Mouse (Mus musculus): ENCODE results near the gene Atp6ap1. TPM values are rescaled to one million over a fixed set of nuclear protein-coding genes. Genes with fewer than 3 reads are reported as not detected.

Gene Atp6ap1
- polyA plus RNA-seq (2015; fragmentation: Nextera tagmentation; extraction: Ambion mirVana) = 218 and 223 TPM in 2 replicates

- Histone ChIP-seq H3K27ac (peak within 1 kb of the TSS; percentile 83), H3K9me3 (no peaks in the 10 kb centered on the region), H3K4me1 (replicated peaks) (peaks cover 12% of the 10 kb centered on the region; the same call in 1 of the 2 replicates), H3K27me3 (no peaks in the 10 kb centered on the region), H3K9ac (peak within 1 kb of the TSS; percentile 87), H3K4me3 (peak within 1 kb of the TSS; percentile 67), H3K4me2 (peak within 1 kb of the TSS; percentile 68), H3K36me3 (peaks cover 23% of the 10 kb centered on the region)
- ATAC-seq (ENCODE audit: low FRiP score) = peak; percentile 99
- 18% methylated on average over 37 of the region's 37 CpGs for WGBS
Observed at GRCm38 (mm10) chrX:74296538-74297448, at the start of gene Atp6ap1. TSS of gene Atp6ap1 (plus strand) at chrX:74297097.

DNA sequence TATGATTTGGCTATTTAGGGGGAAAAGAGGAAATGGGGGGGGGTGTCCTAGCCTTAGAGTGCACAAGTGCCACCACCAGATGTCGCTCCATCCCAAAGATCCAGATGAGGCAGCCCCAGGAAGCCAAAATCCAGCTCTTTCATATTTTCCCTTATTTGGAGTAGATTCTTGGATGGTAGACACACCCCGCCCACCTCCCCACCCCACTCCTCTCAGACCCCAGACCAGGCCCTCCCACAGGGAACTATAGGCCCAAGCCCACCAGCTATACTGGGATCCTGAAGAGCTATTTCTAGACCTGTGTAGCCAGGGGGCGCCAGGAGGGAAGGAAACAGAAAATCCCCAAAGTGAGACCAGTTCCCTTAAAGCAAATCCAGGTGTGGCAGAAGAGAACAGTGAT is 48.2 kb upstream of the Atp6ap1 start:
- WGBS = 24% methylated on average over 3 of the region's 3 CpGs
- no peak overlapping the region for H3K9ac ChIP-seq
- no peaks in the 10 kb centered on the region for H3K9me3 ChIP-seq
- ATAC-seq (ENCODE audit: low FRiP score) = no peak
- H3K27me3 ChIP-seq = no peaks in the 10 kb centered on the region
- no peak overlapping the region for H3K27ac ChIP-seq
- H3K4me2 ChIP-seq = no peak overlapping the region
- H3K36me3 ChIP-seq = no peaks in the 10 kb centered on the region
- peaks cover 13% of the 10 kb centered on the region for H3K4me1 ChIP-seq (replicated peaks)
- H3K4me3 ChIP-seq = no peak overlapping the region

DNA sequence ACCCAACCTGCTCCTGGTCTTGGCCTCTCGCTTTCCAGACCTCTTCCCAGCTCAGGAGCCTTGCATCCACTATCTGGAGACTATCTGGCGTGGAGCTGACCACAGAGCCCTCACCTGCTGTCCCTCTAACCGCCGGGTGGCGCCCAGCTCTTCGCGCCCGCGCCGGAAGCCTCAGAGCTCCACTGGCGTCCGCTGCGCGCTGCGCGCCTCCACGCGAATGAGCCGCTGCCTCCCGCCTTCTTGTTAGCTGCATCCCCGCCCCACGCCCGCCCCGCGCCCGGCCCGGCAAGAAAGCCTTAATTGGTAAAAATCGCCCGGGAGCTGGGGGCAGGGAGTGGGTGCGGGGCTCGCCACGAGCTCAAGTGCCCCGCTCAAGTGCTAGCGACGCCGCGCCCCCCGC is 47.3 kb upstream of the Atp6ap1 start, which contains the start of gene Flna:
TSS of gene Flna (minus strand) at position 206 of the 400 bp plus-strand sequence.
- H3K4me2 ChIP-seq = peak within 1 kb of the TSS; percentile 60
- H3K9me3 ChIP-seq = no peaks in the 10 kb centered on the region
- ATAC-seq (ENCODE audit: low FRiP score) = no peak
- WGBS = 25% methylated on average over 38 of the region's 38 CpGs
- no peaks in the 10 kb centered on the region for H3K36me3 ChIP-seq
- H3K27me3 ChIP-seq = no peaks in the 10 kb centered on the region
- peak within 1 kb of the TSS; percentile 68 for H3K9ac ChIP-seq
- peak within 1 kb of the TSS; percentile 43 for H3K4me3 ChIP-seq
- H3K27ac ChIP-seq = peak within 1 kb of the TSS; percentile 67
- peaks cover 7% of the 10 kb centered on the region; the same call in 1 of the 2 replicates for H3K4me1 ChIP-seq (replicated peaks)

DNA sequence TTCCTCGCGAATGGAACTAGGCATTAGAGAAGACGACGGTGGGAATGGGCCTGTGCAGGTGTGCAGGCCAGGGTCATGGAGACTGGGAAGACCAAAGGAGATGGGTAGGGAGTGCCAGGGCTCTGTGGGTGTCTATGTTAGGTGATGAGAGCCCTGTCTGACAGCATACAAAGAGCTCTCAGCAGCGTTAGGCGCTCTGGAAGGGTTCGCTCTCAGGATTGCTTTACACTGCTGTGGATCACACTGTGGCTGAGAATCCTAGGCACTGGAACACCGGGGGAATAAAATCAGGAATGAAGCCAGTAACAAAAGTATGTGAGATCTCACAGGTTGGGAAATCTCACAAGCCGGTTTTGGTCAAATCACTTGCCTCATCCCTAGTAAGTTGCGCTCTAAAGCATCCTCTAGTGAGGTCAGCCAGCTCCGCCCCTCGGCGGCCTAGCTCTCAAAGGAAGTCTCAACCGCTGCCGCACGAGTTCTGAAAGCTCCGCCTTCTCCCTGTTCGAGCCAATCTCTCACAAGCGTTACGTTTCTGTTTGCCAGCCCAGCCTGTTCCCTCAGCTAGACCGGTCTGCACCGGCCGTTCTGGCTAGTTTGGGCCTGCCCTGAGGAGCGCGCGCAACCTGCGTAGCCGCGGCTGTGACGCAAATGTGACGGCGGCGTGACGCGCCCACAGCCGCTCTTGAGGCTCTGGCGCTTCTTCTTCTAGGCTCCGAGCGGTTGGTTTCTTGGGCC is 42.6 kb upstream of the Atp6ap1 start, which contains the start of gene Emd:
TSS of gene Emd (plus strand) at position 535 of the 735 bp plus-strand sequence.
- H3K4me2 ChIP-seq = peak within 1 kb of the TSS; percentile 69
- peaks cover 19% of the 10 kb centered on the region for H3K36me3 ChIP-seq
- H3K27ac ChIP-seq = peak within 1 kb of the TSS; percentile 88
- WGBS = 22% methylated on average over 39 of the region's 39 CpGs
- peak within 1 kb of the TSS; percentile 54 for H3K4me3 ChIP-seq
- no peaks in the 10 kb centered on the region for H3K27me3 ChIP-seq
- H3K4me1 ChIP-seq (replicated peaks) = peaks cover 8% of the 10 kb centered on the region
- peak within 1 kb of the TSS; percentile 78 for H3K9ac ChIP-seq
- no peaks in the 10 kb centered on the region for H3K9me3 ChIP-seq
- peak; percentile 98 for ATAC-seq (ENCODE audit: low FRiP score)

GRCm38 (mm10) chrX:74254888-74255565 is 41.9 kb upstream of the Atp6ap1 start:
- H3K4me2 ChIP-seq = peak overlapping the region; percentile 69
- no peaks in the 10 kb centered on the region for H3K9me3 ChIP-seq
- WGBS = 19% methylated on average over 29 of the region's 31 CpGs
- H3K27me3 ChIP-seq = no peaks in the 10 kb centered on the region
- H3K4me1 ChIP-seq (replicated peaks) = peaks cover 6% of the 10 kb centered on the region
- H3K9ac ChIP-seq = peak overlapping the region; percentile 78
- H3K36me3 ChIP-seq = peaks cover 19% of the 10 kb centered on the region
- peak overlapping the region; percentile 54 for H3K4me3 ChIP-seq
- ATAC-seq (ENCODE audit: low FRiP score) = no peak; the same call in 1 of the 2 replicates
- H3K27ac ChIP-seq = peak overlapping the region; percentile 88

GRCm38 (mm10) chrX:74257746-74258145 is 39.2 kb upstream of the Atp6ap1 start:
- Histone ChIP-seq H3K27me3 (no peaks in the 10 kb centered on the region), H3K4me2 (no peak overlapping the region), H3K27ac (no peak overlapping the region), H3K9me3 (no peaks in the 10 kb centered on the region), H3K4me1 (replicated peaks) (peaks cover 6% of the 10 kb centered on the region), H3K36me3 (peaks cover 19% of the 10 kb centered on the region), H3K9ac (no peak overlapping the region), H3K4me3 (no peak overlapping the region)
- 94% methylated on average over 3 of the region's 3 CpGs for WGBS
- no peak for ATAC-seq (ENCODE audit: low FRiP score)

GRCm38 (mm10) chrX:74269736-74270061 is 27.2 kb upstream of the Atp6ap1 start:
- no peaks in the 10 kb centered on the region for H3K27me3 ChIP-seq
- peaks cover 10% of the 10 kb centered on the region for H3K4me1 ChIP-seq (replicated peaks)
- peak overlapping the region; percentile 96 for H3K27ac ChIP-seq
- no peaks in the 10 kb centered on the region for H3K9me3 ChIP-seq
- peak overlapping the region; percentile 54 for H3K4me2 ChIP-seq
- H3K9ac ChIP-seq = peak overlapping the region; percentile 70
- ATAC-seq (ENCODE audit: low FRiP score) = peak; percentile 43
- H3K36me3 ChIP-seq = peaks cover 7% of the 10 kb centered on the region; the same call in 1 of the 2 replicates
- WGBS = 20% methylated on average over 3 of the region's 3 CpGs
- H3K4me3 ChIP-seq = peak overlapping the region; percentile 57

DNA sequence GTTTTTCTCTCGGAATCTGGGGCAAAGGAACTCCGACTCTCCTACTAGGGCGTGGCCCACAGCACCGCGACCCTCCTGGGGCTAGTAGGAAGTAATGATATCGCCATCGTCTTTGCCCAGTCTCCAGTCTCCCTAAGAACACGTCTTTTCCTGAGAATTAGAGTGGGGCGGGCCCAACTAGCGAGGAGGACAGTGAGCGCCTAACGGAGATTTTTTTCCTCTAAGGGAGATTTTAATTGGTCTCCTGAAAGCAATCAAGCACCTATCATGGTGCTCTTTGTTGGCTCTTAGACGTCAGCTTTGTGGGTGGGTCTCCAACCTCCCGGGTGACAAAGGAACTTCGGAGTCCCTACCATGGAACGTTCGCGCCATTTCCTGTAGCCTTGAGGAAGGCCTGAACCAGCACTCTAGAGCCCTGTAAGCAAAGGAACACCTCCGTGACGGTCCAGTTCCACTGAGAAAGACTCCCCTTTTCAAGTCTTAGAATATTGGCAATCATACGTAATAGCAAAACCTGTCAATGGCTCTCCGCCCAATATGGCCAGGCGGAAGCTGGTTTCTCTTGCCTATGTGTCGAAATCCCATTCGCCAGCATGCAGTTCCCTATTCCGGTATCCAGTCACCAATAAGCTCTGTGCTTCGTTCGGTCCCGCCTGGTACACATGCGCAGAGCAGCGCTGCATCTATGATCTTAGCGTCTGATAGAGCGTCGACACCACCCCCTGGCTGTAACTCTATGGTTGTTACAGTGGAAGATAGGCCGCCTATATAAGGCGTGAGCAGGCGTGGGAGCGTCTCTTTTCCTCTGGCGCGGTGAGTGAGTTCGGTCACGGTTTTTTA is 26.6 kb upstream of the Atp6ap1 start, which contains the start of gene Rpl10:
TSS of gene Rpl10 (plus strand) at position 751 of the 840 bp plus-strand sequence.
- Histone ChIP-seq H3K27ac (peak within 1 kb of the TSS; percentile 96), H3K4me2 (peak within 1 kb of the TSS; percentile 64), H3K4me1 (replicated peaks) (peaks cover 10% of the 10 kb centered on the region), H3K4me3 (peak within 1 kb of the TSS; percentile 57), H3K27me3 (no peaks in the 10 kb centered on the region), H3K9me3 (no peaks in the 10 kb centered on the region), H3K36me3 (peaks cover 7% of the 10 kb centered on the region; the same call in 1 of the 2 replicates), H3K9ac (peak within 1 kb of the TSS; percentile 84)
- ATAC-seq (ENCODE audit: low FRiP score) = peak; percentile 95
- WGBS = 17% methylated on average over 42 of the region's 42 CpGs

DNA sequence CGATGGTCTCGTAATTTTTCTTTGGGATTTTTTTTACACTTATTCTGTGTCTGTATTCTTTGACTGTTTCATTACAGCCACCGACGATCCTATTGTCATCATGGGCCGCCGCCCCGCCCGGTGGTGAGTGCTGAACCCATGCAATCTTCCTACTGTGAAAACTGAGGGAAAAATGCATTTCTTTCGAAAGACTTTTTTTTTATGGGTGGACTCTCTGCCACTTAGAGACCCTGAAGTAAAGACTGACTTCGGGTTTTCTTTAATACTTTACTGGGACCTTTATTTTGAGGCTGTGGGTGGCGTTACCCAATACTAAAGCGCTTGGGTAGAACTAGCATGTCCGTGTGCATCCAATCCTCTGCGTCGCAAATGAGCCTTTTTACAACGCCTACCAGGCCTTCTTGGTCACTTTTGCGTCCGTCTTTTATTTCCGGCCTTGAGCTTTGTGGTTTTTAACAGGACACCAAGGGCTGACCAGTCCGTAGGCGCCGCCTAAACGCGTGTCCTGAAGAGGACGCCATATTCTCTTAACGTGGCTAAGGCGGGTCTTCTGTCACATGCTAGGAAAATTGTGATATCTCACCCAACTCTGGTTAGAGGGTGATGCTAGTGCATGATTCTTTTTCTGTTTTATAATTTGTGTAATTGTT is 25.9 kb upstream of the Atp6ap1 start:
- H3K9me3 ChIP-seq = no peaks in the 10 kb centered on the region
- H3K36me3 ChIP-seq = peaks cover 7% of the 10 kb centered on the region; the same call in 1 of the 2 replicates
- H3K27ac ChIP-seq = peak overlapping the region; percentile 66
- peak overlapping the region; percentile 84 for H3K9ac ChIP-seq
- no peaks in the 10 kb centered on the region for H3K27me3 ChIP-seq
- no peak for ATAC-seq (ENCODE audit: low FRiP score)
- 15% methylated on average over 27 of the region's 27 CpGs for WGBS
- peaks cover 10% of the 10 kb centered on the region for H3K4me1 ChIP-seq (replicated peaks)
- peak overlapping the region; percentile 64 for H3K4me2 ChIP-seq
- H3K4me3 ChIP-seq = peak overlapping the region; percentile 57

GRCm38 (mm10) chrX:74273422-74274322 is 23.2 kb upstream of the Atp6ap1 start:
- Histone ChIP-seq H3K36me3 (peaks cover 7% of the 10 kb centered on the region; the same call in 1 of the 2 replicates), H3K4me3 (no peak overlapping the region), H3K27ac (no peak overlapping the region), H3K4me1 (replicated peaks) (peaks cover 10% of the 10 kb centered on the region), H3K9me3 (no peaks in the 10 kb centered on the region), H3K27me3 (no peaks in the 10 kb centered on the region), H3K4me2 (no peak overlapping the region), H3K9ac (no peak overlapping the region)
- no peak for ATAC-seq (ENCODE audit: low FRiP score)
- 33% methylated on average over 10 of the region's 10 CpGs for WGBS

Data from hindbrain, embryonic 13.5 days (tissue).